Mouse (Mus musculus) bone marrow, adult 2 months (tissue): Measurements from ENCODE around the gene Mtfr1l. TPM values are rescaled to one million over a fixed set of nuclear protein-coding genes. Genes with fewer than 3 reads are reported as not detected.
A peak's percentile ranks its signal among the peaks of the same experiment; 100 is the strongest.
"Not testable (repeated sequence)": the region's sequence is repeated elsewhere in the genome, so short reads cannot be mapped to it uniquely, and the experiment has no call there.

Experiments used
- H3K27ac ChIP-seq: fragments of 200-500 bp; 2 replicates; pipeline ENCODE4 v1.5.1; 2012; ENCODE audit warnings: low read depth, mild to moderate bottlenecking, control low read depth, inconsistent platforms, low read length; ENCODE audit not compliant: control insufficient read depth, poor library complexity, insufficient read depth
- H3K4me1 ChIP-seq: fragments of 200-500 bp; 2 replicates; pipeline ENCODE4 v1.6.1; 2011; ENCODE audit warnings: low read length; ENCODE audit not compliant: control insufficient read depth, insufficient read depth
- H3K4me3 ChIP-seq: fragments of 200-500 bp; replicated peaks from 2 replicates; pipeline ENCODE3; 2011; ENCODE audit warnings: mild to moderate bottlenecking, low read depth, low read length, control low read depth; ENCODE audit not compliant: control insufficient read depth
- CTCF ChIP-seq: fragments of 200-500 bp; IDR thresholded peaks from 2 replicates; pipeline ENCODE4 v1.5.1; 2011; ENCODE audit warnings: low read length, control low read depth; ENCODE audit not compliant: control insufficient read depth, insufficient read depth
- POLR2A ChIP-seq: fragments of 200-500 bp; IDR thresholded peaks from 2 replicates; pipeline ENCODE4 v1.6.1; 2011; ENCODE audit warnings: low read depth, mild to moderate bottlenecking, control low read depth, low read length, borderline replicate concordance; ENCODE audit not compliant: control insufficient read depth
- WGBS: fragments of 180-500 bp; shearing (Covaris S2); methylation state at CpG from one replicate; pipeline ENCODE4 v1.1.7; 2018; 5-methylcytosine and 5-hydroxymethylcytosine counted together
- polyA plus RNA-seq: library from polyadenylated mRNA; stranded (reverse); fragments of >200 nt; gene quantifications from 2 replicates; pipeline ENCODE4 v1.2.4, GENCODE M21; 2011; ENCODE audit warnings: low replicate concordance; ENCODE audit not compliant: missing spikeins, insufficient read depth, insufficient read length

Mtfr1l gene
- polyA plus RNA-seq, 1 experiment = 57.2 TPM

DNA sequence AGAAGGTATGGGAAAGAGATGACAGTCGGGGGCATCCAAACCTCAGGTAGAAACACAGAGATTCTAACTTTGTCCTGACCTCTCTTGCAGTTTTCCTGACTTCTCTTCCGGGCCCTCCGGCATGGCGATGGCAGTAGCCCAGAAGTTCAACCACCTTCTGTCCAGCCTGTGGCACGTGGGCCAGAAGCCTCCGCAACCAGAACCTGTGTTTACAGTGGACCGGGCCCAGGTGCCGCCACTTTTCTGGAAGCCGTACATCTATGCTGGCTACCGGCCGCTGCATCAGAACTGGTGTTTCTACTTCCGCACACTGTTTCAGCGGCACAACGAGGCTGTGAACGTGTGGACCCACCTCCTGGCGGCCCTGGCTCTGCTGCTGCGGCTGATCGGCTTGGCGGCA lies 28.5 kb downstream of the Mtfr1l start:
- WGBS = 96% methylated on average over 19 of the region's 19 CpGs
- TF ChIP-seq POLR2A (no peak), CTCF (no peak)
- H3K4me1 ChIP-seq = no peaks in the 10 kb centered on the region; the same call in 1 of the 2 replicates
- no peak overlapping the region for H3K4me3 ChIP-seq
- H3K27ac ChIP-seq = no peak overlapping the region

DNA sequence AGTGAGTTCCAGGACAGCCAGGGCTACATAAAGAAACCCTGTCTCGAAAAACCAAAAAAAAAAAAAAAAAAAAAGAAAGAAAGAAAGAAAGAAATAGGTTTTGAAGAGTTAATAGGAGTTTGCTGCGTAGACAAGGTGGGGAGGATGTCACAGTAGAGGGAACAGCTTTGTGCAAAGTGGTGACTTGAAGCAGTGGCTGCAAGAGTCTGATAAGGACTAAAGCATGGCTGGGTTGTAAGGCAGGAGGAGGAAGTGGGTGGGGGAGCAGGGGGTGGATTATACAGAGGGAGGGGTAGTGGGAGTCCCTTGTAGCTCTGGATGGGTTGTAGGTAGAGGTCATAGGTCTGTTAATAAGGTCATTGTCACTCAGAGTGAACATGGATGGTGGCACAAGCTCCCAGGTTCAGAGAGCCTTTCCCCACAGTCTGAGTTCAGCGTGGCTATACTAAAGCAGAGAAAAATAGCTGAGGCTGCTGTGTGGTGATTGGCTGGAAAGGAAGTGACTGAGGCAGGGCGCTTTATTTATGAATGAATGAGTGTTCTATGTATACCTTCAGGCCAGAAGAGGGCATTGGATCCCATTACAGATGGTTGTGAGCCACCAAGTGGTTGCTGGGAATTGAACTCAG lies 29.1 kb downstream of the Mtfr1l start:
- WGBS = 42% methylated on average over 3 of the region's 4 CpGs
- Histone ChIP-seq H3K4me1 (no peaks in the 10 kb centered on the region; the same call in 1 of the 2 replicates), H3K27ac (no peak overlapping the region; the same call in 1 of the 2 replicates), H3K4me3 (no peak overlapping the region)
- TF ChIP-seq CTCF (no peak), POLR2A (no peak)

- Histone ChIP-seq H3K4me1 (no peaks in the 10 kb centered on the region; the same call in 1 of the 2 replicates), H3K27ac (no peak overlapping the region; the same call in 1 of the 2 replicates), H3K4me3 (no peak overlapping the region)
- 53% methylated on average over 4 of the region's 4 CpGs for WGBS
- TF ChIP-seq POLR2A (no peak), CTCF (no peak)
Observed at GRCm38 (mm10) chr4:134505303-134505789, 29.8 kb downstream of the Mtfr1l start.

GRCm38 (mm10) chr4:134503686-134504357 lies 31.4 kb downstream of the Mtfr1l start:
- no peaks in the 10 kb centered on the region; the same call in 1 of the 2 replicates for H3K4me1 ChIP-seq
- H3K27ac ChIP-seq = no peak overlapping the region
- no peak overlapping the region for H3K4me3 ChIP-seq
- TF ChIP-seq CTCF = no peak
- no peak for TF ChIP-seq POLR2A
- 57% methylated on average over 4 of the region's 4 CpGs for whole genome bisulfite sequencing

- 90% methylated on average over 6 of the region's 6 CpGs for WGBS
- no peak overlapping the region for H3K4me3 ChIP-seq
- TF ChIP-seq POLR2A (no peak), CTCF (no peak)
- H3K27ac ChIP-seq = no peak overlapping the region
- no peaks in the 10 kb centered on the region; the same call in 1 of the 2 replicates for H3K4me1 ChIP-seq
Observed at GRCm38 (mm10) chr4:134501095-134501494, 34.1 kb downstream of the Mtfr1l start.

DNA sequence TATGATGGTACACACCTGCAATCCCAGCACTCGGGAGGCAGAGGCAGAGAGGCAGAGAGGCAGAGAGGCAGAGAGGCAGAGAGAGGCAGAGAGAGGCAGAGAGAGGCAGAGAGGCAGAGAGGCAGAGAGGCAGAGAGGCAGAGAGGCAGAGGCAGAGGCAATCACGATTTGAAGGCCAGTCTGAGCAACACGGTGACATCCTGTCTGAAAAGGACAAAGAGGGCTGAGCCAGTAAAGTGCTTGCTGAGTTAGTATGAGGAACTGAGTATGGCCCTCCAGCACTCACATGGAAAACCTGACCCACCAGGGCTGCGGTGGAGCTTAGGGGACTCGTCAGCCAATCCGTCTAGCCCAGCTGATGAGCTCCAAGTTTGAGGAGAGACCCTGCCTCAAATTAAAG lies 36.2 kb downstream of the Mtfr1l start:
- not testable (repeated sequence) for H3K27ac ChIP-seq, H3K4me1 ChIP-seq, H3K4me3 ChIP-seq
- WGBS = 51% methylated on average over 6 of the region's 6 CpGs

DNA sequence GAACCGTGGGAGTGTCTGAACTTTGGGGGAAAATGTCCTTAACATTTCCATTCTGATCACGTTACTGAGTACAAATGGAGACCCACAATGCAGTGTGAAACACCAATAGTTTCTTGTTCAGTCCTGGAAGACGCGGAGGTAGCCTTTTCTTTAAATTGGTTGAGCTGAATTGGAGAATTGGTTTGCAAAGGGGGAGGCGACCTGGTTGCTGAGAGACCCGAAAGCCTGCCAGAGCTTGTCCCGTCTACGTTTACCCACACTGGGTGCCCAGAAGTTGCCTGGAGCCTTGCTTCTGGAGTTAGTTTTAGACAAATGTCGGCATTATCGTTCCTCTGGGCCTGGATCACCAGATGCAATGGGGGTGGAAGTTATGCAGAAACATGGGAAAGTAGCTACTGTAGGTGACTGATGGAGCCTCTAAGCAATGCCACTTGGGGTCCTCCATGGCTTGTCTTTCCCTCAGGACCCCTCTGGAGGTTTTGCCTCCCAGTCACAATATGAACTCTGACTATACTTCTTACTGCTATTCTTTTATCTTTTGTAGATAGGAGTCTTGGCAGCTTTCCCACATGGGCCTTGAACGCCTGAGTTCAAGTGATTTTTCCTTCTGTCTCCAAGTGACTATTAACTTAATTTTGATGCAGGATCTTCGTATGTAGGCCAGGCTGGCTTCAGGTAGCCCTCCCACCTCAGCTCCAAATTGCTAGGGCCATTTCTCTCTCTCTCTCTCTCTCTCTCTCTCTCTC lies 37.0 kb downstream of the Mtfr1l start:
- peaks cover 7% of the 10 kb centered on the region for H3K4me1 ChIP-seq
- 43% methylated on average over 12 of the region's 12 CpGs for WGBS
- peak overlapping the region; percentile 69 for H3K4me3 ChIP-seq
- peak overlapping the region; percentile 85 for H3K27ac ChIP-seq
- TF ChIP-seq CTCF = no peak
- TF ChIP-seq POLR2A = no peak

DNA sequence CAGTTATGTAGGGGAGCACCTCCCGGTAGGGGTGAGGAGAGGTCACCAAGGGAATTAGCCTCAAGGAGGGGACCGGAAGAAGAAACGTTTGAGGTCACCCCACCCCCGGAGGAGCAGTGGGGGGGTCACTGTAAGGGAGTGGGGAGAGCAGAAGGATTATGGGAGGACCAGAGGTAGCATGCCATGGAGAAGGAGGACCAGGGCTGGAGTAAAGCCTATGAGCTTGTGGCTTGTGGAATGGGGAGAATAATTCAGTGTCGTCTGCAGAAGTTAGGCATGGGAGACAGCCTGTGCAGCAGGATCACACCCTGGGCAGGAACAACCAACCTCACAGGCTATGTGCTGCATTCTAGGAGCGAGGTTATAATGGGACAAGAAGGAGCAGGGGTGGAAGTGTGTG lies 38.0 kb downstream of the Mtfr1l start:
- peak overlapping the region; percentile 85 for H3K27ac ChIP-seq
- peak overlapping the region; percentile 69 for H3K4me3 ChIP-seq
- H3K4me1 ChIP-seq = peaks cover 7% of the 10 kb centered on the region
- 3% methylated on average over 6 of the region's 6 CpGs for WGBS
- TF ChIP-seq POLR2A = no peak
- TF ChIP-seq CTCF = no peak
